Mouse (Mus musculus) CD4-positive, CD25-positive, alpha-beta regulatory T cell, adult 4 months (primary cell): Measurements from ENCODE around the gene Ndufs2. TPM values are rescaled to one million over a fixed set of nuclear protein-coding genes. Genes with fewer than 3 reads are reported as not detected.

Experiments used
- ATAC-seq: one replicate; pipeline ENCODE4 v1.8.0; 2017
- polyA plus RNA-seq, 2 experiments: library from polyadenylated mRNA; unstranded; fragments of 100-300 nt; shearing (Covaris generic); gene quantifications; one replicate each; pipeline ENCODE4 v1.2.1; 2017

Gene Ndufs2
- polyA plus RNA-seq, 2 experiments from 2014 or later = 115 to 119 TPM

GRCm38 (mm10) chr1:171193911-171194830 is 57.0 kb downstream of the Ndufs2 start:
- no peak for ATAC-seq

- no peak for ATAC-seq
These were observed 57.9 kb downstream of the Ndufs2 start for GRCm38 (mm10) chr1:171193093-171193840.

- ATAC-seq = no peak
These were observed 58.9 kb downstream of the Ndufs2 start for GRCm38 (mm10) chr1:171192283-171192682.

- ATAC-seq = no peak
These were observed 60.4 kb downstream of the Ndufs2 start for GRCm38 (mm10) chr1:171190832-171191231.

DNA sequence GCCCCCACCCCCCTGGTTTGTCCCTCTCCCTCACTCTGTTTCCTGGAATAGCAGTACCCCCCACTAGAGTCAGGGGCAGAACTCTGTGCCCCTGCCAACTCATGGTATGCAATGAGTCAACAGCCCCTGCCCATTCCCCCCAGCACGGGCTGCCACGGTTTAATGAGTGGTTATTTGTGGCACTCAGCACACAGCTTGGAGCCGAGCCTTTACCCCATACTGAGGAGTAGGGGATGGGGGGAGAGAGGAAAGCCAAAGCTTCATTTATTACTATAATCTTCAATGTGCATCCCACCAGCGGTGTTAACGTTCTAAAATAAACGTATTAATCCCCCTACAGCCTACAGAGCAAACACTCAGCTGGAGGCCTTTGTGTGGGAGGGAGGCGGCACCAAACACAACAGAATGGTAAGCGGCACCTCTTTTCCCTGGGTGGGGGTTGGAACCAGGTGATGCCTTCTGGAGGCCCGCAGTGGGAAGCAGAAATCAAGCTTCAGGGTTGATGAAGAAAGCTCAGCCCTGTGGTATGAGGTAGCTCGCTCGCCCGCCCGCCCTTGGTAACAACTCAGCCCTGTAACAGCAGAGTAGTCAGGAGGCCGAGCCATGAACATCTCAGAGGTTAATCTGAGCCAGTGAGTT is 61.6 kb downstream of the Ndufs2 start:
- ATAC-seq = no peak

DNA sequence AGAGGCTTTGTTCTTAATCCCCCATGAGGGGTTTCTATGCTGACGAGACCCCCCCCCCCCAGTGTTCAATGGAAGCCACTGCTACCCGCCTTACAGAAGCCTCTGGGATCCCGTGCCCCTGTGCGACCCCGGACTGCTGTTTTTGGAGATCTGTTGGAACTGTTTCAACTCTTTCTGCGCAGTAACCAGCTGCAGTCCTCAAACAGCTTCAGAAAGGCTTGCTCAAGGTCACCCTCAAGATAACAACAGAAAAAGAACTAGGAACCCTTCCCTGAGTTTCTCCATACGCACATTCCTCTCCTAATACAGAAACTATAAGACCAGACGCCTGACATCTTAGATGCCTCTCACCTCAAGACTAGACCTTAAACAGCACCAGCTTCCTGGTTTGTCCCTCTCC is 62.1 kb downstream of the Ndufs2 start:
- ATAC-seq = no peak

DNA sequence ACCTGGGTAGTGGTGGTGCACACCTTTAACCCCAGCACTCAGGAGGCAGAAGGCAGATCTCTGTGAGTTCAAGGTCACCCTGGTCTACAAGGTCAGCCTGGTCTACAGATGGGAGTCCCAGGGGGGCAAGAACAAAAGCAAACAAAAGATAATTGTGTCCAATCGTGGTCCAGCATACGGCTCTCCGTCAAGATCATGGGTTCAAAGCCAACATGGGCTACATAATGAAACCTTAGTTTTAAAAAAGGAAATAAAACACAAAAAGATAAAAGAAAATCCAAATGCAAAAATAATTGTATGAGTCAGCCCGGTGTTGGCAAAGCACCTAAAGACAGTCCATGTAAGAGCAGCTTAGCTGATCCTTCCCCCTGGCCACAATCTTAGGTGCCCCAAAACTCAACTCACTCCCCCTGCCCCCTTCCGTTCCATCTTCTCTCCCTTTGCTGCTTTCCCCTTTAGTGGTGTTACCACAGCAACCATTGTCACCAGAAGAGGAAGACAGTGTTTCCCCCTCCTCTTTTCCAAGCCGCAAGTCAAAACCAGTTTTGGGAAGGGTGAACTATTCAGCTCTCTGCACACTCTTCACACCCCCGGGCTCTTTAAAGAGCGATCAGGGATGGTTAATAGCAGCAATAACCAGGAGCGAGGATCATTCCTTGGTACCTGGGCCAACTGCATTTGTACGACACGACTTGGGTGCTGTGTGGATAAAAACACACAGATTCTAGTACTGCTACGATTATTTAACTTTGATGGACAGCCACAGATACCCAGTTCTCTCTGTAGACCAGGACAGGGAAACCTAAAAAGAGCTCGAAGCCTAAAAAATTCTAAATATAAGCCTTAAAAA is 63.1 kb downstream of the Ndufs2 start:
- ATAC-seq = no peak

GRCm38 (mm10) chr1:171185655-171186054 is 65.5 kb downstream of the Ndufs2 start:
- no peak for ATAC-seq

Other genes with a start within 250 kb of the Ndufs2 start
- under 1 TPM in 1 of 2 experiments, not detected in 1; 0.26 TPM for gene Fcgr4, start 232.5 kb downstream of the Ndufs2 start, polyA plus RNA-seq
- not detected for gene Fcgr3, start 186.5 kb downstream of the Ndufs2 start, polyA plus RNA-seq
- 1 to 10 TPM; 4.8 to 5.5 TPM for gene Cfap126, start 137.5 kb downstream of the Ndufs2 start, polyA plus RNA-seq
- gene Sdhc, start 100.8 kb downstream of the Ndufs2 start, polyA plus RNA-seq = 100 to 1,000 TPM; 135 to 150 TPM
- not detected for gene Mpz, start 100.7 kb downstream of the Ndufs2 start, polyA plus RNA-seq
- gene Pcp4l1, start 55.1 kb downstream of the Ndufs2 start, polyA plus RNA-seq = not detected
- under 1 TPM; 0.15 to 0.54 TPM for gene Nr1i3, start 37.4 kb downstream of the Ndufs2 start, polyA plus RNA-seq
- gene Tomm40l, start 28.9 kb downstream of the Ndufs2 start, polyA plus RNA-seq = 10 to 100 TPM; 24.0 to 48.7 TPM
- gene Apoa2, start 26.3 kb downstream of the Ndufs2 start, polyA plus RNA-seq = under 1 TPM in 1 of 2 experiments, not detected in 1; 0.75 TPM
- 1 to 10 TPM; 1.8 to 3.5 TPM for gene Fcer1g, start 17.0 kb downstream of the Ndufs2 start, polyA plus RNA-seq
- gene Adamts4, start 967 bp downstream of the Ndufs2 start, polyA plus RNA-seq = under 1 TPM in 1 of 2 experiments, not detected in 1; 0.13 TPM
- gene B4galt3, start 18.9 kb upstream of the Ndufs2 start, polyA plus RNA-seq = 10 to 100 TPM; 56.0 to 93.6 TPM
- 100 to 1,000 TPM in 1 of 2 experiments, 10 to 100 TPM in 1; 70.8 to 108 TPM for gene Ppox, start 29.8 kb upstream of the Ndufs2 start, polyA plus RNA-seq
- 10 to 100 TPM; 22.6 to 27.9 TPM for gene Usp21, start 36.6 kb upstream of the Ndufs2 start, polyA plus RNA-seq
- 10 to 100 TPM; 74.0 to 84.4 TPM for gene Ufc1, start 43.6 kb upstream of the Ndufs2 start, polyA plus RNA-seq
- 10 to 100 TPM; 36.8 to 43.8 TPM for gene Dedd, start 77.8 kb upstream of the Ndufs2 start, polyA plus RNA-seq
- gene Nit1, start 94.3 kb upstream of the Ndufs2 start, polyA plus RNA-seq = 10 to 100 TPM; 31.7 to 40.3 TPM
- 10 to 100 TPM; 69.6 to 75.8 TPM for gene Pfdn2, start 94.3 kb upstream of the Ndufs2 start, polyA plus RNA-seq
- gene Klhdc9, start 109.4 kb upstream of the Ndufs2 start, polyA plus RNA-seq = under 1 TPM; 0.36 to 0.72 TPM
- under 1 TPM in 1 of 2 experiments, not detected in 1; 0.12 TPM for gene Nectin4, start 118.7 kb upstream of the Ndufs2 start, polyA plus RNA-seq
- gene Arhgap30, start 137.6 kb upstream of the Ndufs2 start, polyA plus RNA-seq = 10 to 100 TPM; 74.7 to 90.4 TPM
- gene Usf1, start 159.9 kb upstream of the Ndufs2 start, polyA plus RNA-seq = 100 to 1,000 TPM in 1 of 2 experiments, 10 to 100 TPM in 1; 62.2 to 115 TPM
- gene Tstd1, start 167.5 kb upstream of the Ndufs2 start, polyA plus RNA-seq = 10 to 100 TPM; 10.0 to 20.1 TPM
- gene F11r, start 186.1 kb upstream of the Ndufs2 start, polyA plus RNA-seq = 1 to 10 TPM in 1 of 2 experiments, under 1 TPM in 1; 0.16 to 1.1 TPM